Mouse (Mus musculus) cortical plate, adult 2 months (tissue): ENCODE data around the gene Col23a1.
"Not testable (repeated sequence)": the region's sequence is repeated elsewhere in the genome, so short reads cannot be mapped to it uniquely, and the experiment has no call there.

Experiments used
- CTCF ChIP-seq: fragments of 200-500 bp; IDR thresholded peaks from 2 replicates; pipeline ENCODE4 v1.5.1; 2011; ENCODE audit warnings: mild to moderate bottlenecking, control low read depth, low read length; ENCODE audit not compliant: insufficient read depth; ENCODE audit errors: extremely low read depth
- POLR2A ChIP-seq: fragments of 200-500 bp; IDR thresholded peaks from 2 replicates; pipeline ENCODE4 v1.6.1; 2011; ENCODE audit warnings: mild to moderate bottlenecking, low read length, control low read depth; ENCODE audit not compliant: insufficient read depth; ENCODE audit errors: extremely low read depth

- not testable (repeated sequence) for TF ChIP-seq CTCF, POLR2A
These were observed 320.2 kb downstream of the Col23a1 start for GRCm38 (mm10) chr11:51609940-51610339.
